Mouse (Mus musculus) small intestine, adult 2 months (tissue): ENCODE results near the gene Tmed4.

Experiments
- CTCF ChIP-seq: fragments of 200-500 bp; IDR thresholded peaks from 2 replicates; pipeline ENCODE4 v1.5.1; 2012; ENCODE audit warnings: low read depth, mild to moderate bottlenecking, control low read depth, inconsistent platforms, low read length, moderate library complexity, mixed read lengths; ENCODE audit not compliant: insufficient replicate concordance, insufficient read length; ENCODE audit errors: extremely low read depth
- POLR2A ChIP-seq: fragments of 200-500 bp; IDR thresholded peaks from 2 replicates; pipeline ENCODE4 v1.6.1; 2012; ENCODE audit warnings: low read depth, mild to moderate bottlenecking, control low read depth, inconsistent platforms, low read length, moderate library complexity

DNA sequence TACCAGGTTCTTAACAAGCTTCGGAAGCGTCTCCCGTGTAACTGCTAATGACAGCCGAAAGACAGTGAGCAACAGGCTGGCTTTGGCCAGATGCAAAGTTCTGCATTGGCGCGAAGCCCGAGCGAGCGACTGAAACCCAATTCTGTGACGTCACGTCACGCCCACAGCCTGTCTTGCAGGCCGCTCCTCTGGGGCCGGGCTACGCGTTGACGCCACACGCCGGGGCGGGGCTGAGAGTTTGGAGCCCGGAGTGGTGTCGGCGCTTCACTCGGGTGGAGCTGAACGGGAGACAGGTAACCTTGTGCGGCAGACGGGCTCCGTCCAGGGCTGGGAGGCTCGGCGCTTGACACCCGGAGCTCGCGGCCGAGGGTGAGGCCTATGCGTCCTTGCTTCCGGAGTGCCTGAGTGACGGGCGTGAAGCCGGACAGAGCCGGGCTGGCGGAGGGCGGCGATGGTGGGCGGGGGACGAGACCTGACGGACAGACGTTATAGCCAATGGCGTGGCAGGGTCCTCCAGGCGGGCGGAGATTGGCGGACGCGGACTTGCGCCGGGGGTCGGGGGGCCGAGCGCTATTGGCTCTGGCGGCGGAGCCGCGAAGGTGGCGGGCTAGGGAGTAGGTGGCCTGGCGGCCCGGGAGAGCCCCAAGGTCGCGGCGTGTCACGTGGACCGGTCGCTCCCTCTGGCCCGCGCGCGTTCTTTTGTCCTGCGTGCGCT, 16.9 kb upstream of the Tmed4 start, which contains the start of gene Ogdh:
- TF ChIP-seq CTCF, result no peak
- peak; percentile 83 for TF ChIP-seq POLR2A
